Mouse (Mus musculus): ENCODE measurements at regions not wholly inside any gene's neighbourhood (a gene's known extent, or its start where the extent isn't known, plus 50 kb on each side); places are given as distances from the start of the nearest gene placed in this dataset.

DNA sequence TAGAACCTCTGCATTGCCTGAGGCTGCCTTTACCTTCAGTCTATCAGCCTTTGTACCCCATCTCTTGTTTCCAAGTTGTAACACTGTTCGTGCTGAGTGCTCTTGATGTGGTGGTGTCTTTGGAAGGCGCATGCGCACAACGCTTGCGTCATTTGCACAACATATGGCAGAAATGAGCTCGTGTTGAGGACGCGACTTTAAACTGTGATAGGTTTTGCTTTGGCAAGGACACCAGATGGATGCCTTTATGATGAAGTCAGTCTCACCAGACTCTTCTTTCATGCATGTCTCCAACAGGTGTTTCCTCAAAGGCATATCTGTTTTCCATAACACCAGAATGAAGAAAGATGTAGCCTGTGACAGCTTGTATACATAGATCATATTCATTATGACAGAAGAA lies 110.2 kb downstream of the Gm45692 start:
- no peak for TF ChIP-seq CTCF (IDR thresholded peaks at IDR 0.05; ENCODE audit: low read depth, low read length)
- TF ChIP-seq POLR2A (IDR thresholded peaks at IDR 0.05; ENCODE audit: borderline replicate concordance, low read depth, low read length), result no peak
